Mouse (Mus musculus): ENCODE data around the gene Hrnr.

GRCm38 (mm10) chr3:93297542-93297941, 22.0 kb upstream of the Hrnr start:
- no peak for TF ChIP-seq CTCF (IDR thresholded peaks at IDR 0.05; ENCODE audit: control insufficient read depth, insufficient read depth, low read length)
- TF ChIP-seq POLR2A (IDR thresholded peaks at IDR 0.05; ENCODE audit: borderline replicate concordance, control insufficient read depth, low read depth, low read length), result no peak
